Mouse (Mus musculus): ENCODE data around the gene Emilin2. TPM values are rescaled to one million over a fixed set of nuclear protein-coding genes. Genes with fewer than 3 reads are reported as not detected.

The Emilin2 gene
- polyA plus RNA-seq, 1 experiment = 7.0 TPM

GRCm38 (mm10) chr17:71265336-71266051 is 46.3 kb downstream of the Emilin2 start:
- DNase-seq (ENCODE audit: low spot score) = no peak

DNA sequence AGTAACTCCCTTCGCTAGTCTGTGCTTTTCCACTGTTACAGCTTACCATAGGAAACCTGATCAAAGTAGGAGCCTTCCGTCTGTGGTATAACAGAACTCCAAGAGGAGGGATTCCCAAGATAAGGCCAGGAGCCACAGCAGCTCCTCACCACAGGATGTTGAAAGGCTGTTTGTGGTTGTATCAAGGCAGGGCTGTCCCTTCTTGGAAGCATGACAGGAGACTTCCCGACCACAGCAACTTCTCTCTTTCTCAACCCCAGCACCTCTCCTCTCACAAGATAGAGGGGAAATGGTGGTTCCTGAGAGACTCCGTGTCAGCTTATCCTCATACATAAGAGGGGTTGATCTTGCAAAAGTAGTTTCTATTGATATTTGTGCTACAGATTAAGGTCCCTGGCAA is 47.0 kb downstream of the Emilin2 start:
- no peak for DNase-seq (ENCODE audit: low spot score)

DNA sequence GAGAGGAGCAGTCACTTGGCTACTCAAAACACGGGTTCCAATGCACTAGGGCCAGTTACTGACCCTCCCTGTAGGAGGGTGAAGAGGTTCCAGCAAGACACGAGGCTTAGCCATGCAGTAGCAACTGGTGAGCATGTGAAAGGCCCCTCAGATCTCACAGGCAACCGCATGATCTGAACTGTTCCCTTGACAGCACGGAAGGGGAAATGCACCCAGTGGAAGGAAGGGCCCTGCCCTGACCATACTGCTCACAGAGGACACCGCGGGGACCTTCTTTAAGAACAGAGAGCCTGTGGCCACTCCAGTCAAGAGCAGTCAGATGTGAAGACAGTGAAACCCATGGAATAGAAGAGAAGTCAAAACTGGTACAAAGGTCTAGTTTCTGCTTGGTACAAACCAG is 48.6 kb downstream of the Emilin2 start:
- no peak for DNase-seq (ENCODE audit: low spot score)

- DNase-seq (ENCODE audit: low spot score) = no peak
These were observed 51.1 kb downstream of the Emilin2 start for GRCm38 (mm10) chr17:71260658-71261057.

DNA sequence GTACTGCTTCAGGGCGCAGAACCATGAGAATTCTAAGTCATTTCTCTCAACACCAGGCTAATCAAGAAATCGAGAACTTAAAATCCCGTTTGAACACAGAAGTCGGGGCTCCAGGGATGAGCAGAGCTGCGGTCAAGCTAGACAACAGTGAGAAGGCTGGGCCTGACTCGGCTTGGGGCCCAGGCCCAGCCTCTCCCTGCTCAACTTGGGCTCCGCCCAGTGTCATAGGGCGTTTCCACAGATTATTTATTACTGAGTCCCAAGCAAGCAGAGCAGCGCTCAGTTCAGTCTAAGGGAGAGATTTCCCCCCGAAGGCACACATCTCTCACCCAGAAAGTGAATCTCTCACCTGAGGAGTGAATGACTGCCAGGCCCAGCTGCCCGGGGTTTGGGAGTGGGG is 52.1 kb downstream of the Emilin2 start:
- DNase-seq (ENCODE audit: low spot score) = no peak

DNA sequence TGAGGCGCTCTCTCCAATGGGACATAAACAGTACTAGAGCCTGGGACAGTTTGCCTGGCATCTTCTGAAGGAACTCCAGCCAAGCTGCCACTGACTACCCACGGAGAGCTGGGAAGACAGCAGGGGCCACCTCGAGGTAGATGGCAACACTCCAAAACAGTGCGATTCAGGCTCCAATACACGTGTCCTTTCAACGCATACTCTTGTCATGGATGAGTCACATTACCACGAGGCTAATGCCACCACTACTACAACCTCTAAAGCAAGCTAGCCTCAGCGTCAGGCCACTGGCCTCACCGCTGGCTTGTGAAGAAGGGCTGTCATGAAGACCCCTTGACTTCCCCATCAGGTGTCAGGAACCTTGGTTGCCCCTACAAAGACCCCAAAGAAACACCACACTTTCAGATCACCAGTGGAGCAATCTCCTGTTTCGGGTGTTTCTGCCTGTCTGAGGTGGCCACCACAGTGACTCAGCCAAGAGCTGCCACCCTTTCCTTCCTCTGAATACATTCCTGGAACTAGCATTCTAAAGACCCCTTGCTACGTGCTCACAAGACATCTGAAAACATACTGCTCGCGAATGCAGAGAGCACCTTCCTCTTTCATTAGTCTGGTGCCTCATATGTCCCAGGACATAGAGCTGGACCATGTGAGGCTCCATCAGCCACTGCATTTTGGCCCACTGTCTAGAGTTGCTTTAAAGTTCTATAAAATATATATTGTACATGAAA is 54.8 kb downstream of the Emilin2 start:
- DNase-seq (ENCODE audit: low spot score) = no peak

GRCm38 (mm10) chr17:71256068-71256615 is 55.6 kb downstream of the Emilin2 start:
- no peak for DNase-seq (ENCODE audit: low spot score)

DNA sequence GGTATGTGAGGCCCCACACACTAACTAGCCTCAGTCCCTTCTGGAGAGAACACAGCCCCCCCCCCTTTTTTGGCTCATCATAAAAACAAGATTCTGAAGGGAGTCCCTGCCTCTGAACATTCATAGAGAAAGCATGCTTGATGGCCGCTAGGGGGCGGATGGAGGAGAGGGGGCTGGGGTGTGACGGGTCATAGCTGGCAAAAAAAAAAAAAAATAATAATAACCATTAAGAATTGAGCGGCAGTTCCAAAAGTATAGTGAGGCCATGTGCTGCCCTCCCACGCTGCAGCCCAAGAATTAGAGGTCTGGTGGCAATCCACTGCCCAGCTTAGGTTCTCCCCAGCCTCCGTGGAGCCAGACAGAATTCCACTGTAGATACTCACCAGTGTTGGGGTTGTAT is 57.0 kb downstream of the Emilin2 start:
- DNase-seq (ENCODE audit: low spot score) = no peak

- DNase-seq (ENCODE audit: low spot score) = no peak
These were observed 57.7 kb downstream of the Emilin2 start for GRCm38 (mm10) chr17:71254106-71254505.

DNA sequence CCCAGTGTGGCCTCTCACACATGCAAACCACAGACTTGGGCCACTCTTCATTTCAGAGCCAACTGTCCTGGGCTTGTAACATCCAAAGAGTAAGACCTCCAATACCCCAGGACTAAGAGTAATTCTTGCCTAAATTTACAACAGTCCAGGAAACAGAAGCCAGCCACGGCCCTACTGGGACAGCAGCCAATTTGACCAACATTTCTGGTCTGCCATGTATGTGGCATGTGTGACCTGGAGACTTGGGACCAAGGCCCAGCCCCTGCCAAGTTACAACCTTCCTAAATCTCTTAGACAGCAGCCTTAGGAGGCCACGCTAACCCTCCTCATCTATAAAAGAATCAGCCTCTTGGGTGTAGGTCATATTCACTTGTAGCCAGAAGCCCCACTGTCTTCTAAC is 58.4 kb downstream of the Emilin2 start:
- DNase-seq (ENCODE audit: low spot score) = no peak

GRCm38 (mm10) chr17:71252101-71252500 is 59.7 kb downstream of the Emilin2 start:
- DNase-seq (ENCODE audit: low spot score) = no peak

DNA sequence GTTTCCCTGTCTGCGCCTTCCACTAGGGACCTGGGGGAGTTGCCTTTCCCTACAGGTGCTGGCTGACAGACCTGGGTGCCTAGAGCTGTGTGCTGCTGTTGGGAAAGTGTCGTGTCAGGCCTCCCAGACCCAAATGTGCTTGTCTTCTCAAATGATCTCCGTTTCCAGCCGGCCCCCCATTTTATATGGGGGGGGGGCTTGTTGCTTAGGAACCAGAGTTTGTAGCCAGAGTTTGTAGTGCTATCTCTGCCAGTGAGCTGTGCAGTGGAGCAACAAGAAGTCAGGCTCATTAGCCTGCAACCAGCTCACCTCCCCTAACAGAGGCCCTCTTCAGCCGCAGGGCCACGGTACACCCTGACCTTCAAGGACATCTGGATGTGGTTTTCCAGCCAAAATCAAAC is 60.2 kb downstream of the Emilin2 start:
- DNase-seq (ENCODE audit: low spot score) = no peak

GRCm38 (mm10) chr17:71250819-71251600 is 60.8 kb downstream of the Emilin2 start:
- no peak for DNase-seq (ENCODE audit: low spot score)

DNA sequence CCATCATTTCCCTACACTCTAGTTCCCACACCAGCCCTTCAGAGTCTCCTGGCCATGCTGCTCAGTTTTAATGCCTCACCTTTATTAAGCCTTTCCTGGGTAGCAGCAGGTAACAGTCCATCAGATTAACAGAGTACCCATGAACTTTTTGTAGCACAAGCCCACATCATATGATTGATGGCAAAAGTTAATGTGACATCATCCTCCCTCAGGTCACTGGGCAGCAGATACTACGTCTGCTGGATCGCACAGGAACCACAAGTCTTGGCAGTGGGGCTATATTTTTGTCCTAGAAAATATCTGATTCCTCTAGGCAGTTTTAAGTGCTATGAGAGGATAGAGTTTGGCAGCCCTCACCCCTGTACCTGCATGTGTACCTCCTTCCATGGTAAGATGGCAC is 61.7 kb downstream of the Emilin2 start:
- no peak for DNase-seq (ENCODE audit: low spot score)

GRCm38 (mm10) chr17:71248963-71249362 is 62.8 kb downstream of the Emilin2 start:
- no peak for DNase-seq (ENCODE audit: low spot score)

DNA sequence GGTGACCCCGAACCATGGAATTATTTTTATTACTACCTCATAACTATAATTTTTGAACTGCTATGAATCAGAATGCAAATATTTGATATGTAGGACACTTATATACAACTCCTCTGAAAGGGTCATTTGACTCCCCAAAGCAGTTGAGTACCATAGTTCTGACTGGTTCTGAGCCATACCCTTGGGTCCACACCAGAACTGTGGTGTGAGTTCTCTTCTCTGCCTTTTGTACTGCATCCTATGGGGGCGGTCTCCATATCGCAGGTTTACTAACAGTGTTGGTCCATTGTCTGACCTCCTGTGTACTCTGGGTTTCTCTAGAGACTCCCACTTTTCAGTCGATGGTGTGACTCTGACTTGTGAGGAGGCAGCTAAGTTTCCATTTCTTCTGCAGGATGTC is 65.8 kb downstream of the Emilin2 start:
- no peak for DNase-seq (ENCODE audit: low spot score)

DNA sequence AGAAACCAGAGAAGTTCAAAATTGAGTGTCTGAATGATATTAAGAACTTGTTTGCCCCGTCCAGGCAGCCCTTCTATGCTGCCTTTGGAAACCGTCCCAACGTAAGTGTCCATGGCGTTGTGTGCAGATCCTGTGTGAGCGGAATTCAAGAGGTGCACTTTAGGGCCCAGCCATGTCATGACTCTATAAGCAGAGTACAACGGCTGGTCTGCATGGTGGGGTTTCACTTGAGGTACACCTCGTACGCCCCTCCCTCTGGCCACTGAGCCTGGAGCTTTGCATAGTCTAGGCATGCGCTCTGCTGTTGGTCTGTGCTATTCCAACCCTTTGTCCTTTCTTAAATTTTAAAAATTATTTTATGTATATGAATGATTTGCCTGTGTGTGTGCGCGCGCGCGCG is 66.6 kb downstream of the Emilin2 start:
- DNase-seq (ENCODE audit: low spot score) = no peak

- no peak for DNase-seq (ENCODE audit: low spot score)
These were observed 69.1 kb downstream of the Emilin2 start for GRCm38 (mm10) chr17:71242666-71243065.

DNA sequence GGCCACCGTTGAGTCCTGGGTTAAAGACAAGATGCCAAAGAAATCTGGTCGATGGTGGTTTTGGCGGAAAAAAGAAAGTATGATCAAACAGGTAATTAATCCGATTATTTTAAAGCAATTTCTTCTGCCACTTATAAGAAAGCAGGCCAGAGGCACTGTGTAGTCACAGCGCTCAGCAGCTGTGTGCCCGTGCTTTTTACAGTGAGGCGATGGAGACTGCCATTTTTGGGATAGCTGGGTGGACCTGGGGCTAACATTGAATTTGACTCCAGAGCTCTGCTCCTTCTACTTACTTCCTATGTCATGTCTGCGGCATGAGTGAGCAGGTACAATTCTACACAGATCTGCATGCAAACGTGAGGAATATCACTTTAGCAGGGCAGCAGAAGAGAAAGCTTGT is 71.0 kb downstream of the Emilin2 start:
- DNase-seq (ENCODE audit: low spot score) = no peak

DNA sequence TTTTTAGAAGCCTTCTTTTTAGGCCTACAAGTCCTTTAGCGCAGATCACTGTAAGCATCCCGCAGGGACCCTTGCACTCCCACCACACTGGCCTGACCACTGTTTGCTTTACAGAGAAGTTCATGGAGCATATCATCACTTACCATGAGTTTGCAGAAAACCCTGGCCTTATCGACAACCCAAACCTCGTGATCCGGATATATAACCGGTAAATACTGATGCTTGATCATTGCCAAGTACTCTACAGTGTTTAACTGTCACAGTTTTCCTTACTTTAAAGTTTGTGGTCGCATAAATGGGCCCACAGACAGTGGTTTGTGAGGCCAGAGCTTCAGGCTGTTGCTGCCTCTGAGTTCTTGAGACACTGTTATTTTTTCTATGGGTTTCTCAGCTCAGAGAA is 73.3 kb downstream of the Emilin2 start:
- no peak for DNase-seq (ENCODE audit: low spot score)

DNA sequence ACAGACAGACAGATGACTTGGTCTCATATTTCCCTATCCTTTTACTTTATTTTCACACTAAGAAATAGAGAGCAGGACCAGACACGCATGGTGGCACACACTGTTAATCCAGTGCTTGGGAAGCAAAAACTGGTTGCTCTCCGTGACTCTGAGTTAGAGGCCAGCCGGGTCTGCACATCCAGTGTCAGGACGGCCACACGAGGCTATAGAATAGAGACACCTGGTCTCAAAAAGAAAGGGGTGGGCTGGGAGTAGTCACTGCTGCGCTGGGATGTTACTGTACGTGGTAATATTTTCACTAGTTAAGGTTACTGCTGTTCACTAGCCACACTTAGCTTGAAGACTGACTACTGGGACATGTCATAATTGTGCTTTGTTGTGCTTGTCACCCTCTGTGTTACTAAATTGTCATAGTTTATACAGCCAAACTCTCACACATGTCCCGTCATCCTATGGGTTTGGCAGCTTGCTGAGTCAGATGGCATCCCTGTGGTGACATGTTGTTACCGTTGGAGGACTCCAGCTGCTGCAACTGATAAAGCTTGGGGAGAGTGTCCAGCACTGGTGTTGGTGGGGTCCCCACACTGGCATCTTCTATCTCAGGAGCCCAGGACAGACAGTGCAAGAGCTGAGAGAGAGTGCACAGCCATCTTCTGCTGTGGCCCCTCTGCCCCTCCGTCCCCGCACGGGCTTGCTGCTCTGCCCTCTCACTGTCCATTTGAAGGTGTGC is 76.4 kb downstream of the Emilin2 start:
- no peak for DNase-seq (ENCODE audit: low spot score)
